Mouse (Mus musculus) stomach, postnatal 0 days (tissue): ENCODE results near the gene Epb41. TPM values are rescaled to one million over a fixed set of nuclear protein-coding genes. Genes with fewer than 3 reads are reported as not detected.

Experiments used
- ATAC-seq: fragments of 200-750 bp; cut with Nextera tagmentation; 2 replicates; pipeline ENCODE4 v1.8.0; 2017; ENCODE audit not compliant: low FRiP score, low TSS enrichment
- DNase-seq: peaks from one replicate; pipeline ENCODE4 v3.0.0-alpha.2; 2016; ENCODE audit warnings: low spot score
- H3K27ac ChIP-seq: fragments of 300-500 bp; sonication (generic); replicated peaks from 2 replicates; pipeline ENCODE4 v1.5.1; 2014; ENCODE audit warnings: mild to moderate bottlenecking, control low read depth
- H3K27me3 ChIP-seq: fragments of 300-500 bp; sonication (generic); 2 replicates; pipeline ENCODE4 v1.6.1; 2014; ENCODE audit warnings: low read length; ENCODE audit not compliant: control insufficient read depth, insufficient read depth
- H3K36me3 ChIP-seq: fragments of 300-500 bp; sonication (generic); 2 replicates; pipeline ENCODE4 v1.6.1; 2014; ENCODE audit warnings: low read length, mixed read lengths; ENCODE audit not compliant: control insufficient read depth, insufficient read depth
- H3K4me1 ChIP-seq: fragments of 300-500 bp; sonication (generic); replicated peaks from 2 replicates; pipeline ENCODE4 v1.6.1; 2014; ENCODE audit warnings: antibody characterized with exemption; ENCODE audit not compliant: control insufficient read depth, insufficient read depth
- H3K4me2 ChIP-seq: fragments of 300-500 bp; sonication (generic); replicated peaks from 2 replicates; pipeline ENCODE4 v1.6.1; 2014; ENCODE audit warnings: low read depth, mild to moderate bottlenecking, control low read depth, moderate library complexity
- H3K4me3 ChIP-seq: fragments of 300-500 bp; sonication (generic); 2 replicates; pipeline ENCODE4 v1.5.1; 2014; ENCODE audit warnings: low read depth, low read length, control low read depth
- H3K9ac ChIP-seq: fragments of 300-500 bp; sonication (generic); 2 replicates; pipeline ENCODE4 v1.6.1; 2014; ENCODE audit warnings: mild to moderate bottlenecking, low read length, control low read depth, mixed read lengths
- H3K9me3 ChIP-seq: fragments of 300-500 bp; sonication (generic); 2 replicates; pipeline ENCODE4 v1.6.1; 2016; ENCODE audit warnings: low read length; ENCODE audit not compliant: control insufficient read depth
- CTCF ChIP-seq: IDR thresholded peaks from 2 replicates; pipeline ENCODE4 v1.5.1; 2016; ENCODE audit warnings: antibody characterized with exemption, low read depth, mild to moderate bottlenecking, moderate library complexity
- EP300 ChIP-seq: optimal IDR thresholded peaks from 2 replicates; pipeline ENCODE3; 2016; ENCODE audit warnings: antibody characterized with exemption
- WGBS: fragments of 180-500 bp; shearing (Covaris S2); extraction: QIAGEN DNeasy Blood & Tissue Kit; methylation state at CpG from one replicate; pipeline ENCODE4 v1.1.7; 2014; 5-methylcytosine and 5-hydroxymethylcytosine counted together
- polyA plus RNA-seq: library from polyadenylated mRNA; unstranded; fragments of >200 nt; fragmentation: Nextera tagmentation; extraction: Ambion mirVana; gene quantifications from 2 replicates; pipeline ENCODE4 v1.2.1, GENCODE M21; 2015

Gene Epb41
- polyA plus RNA-seq, 1 experiment from 2014 or later = 24.3 TPM

- Histone ChIP-seq H3K4me3 (no peak overlapping the region), H3K9me3 (no peaks in the 10 kb centered on the region), H3K9ac (no peak overlapping the region), H3K4me2 (no peak overlapping the region), H3K4me1 (no peaks in the 10 kb centered on the region), H3K27me3 (no peaks in the 10 kb centered on the region), H3K36me3 (no peaks in the 10 kb centered on the region), H3K27ac (no peak overlapping the region)
- TF ChIP-seq CTCF = no peak
- DNase-seq = no peak
- no peak for ATAC-seq
- WGBS = 69% methylated on average over 5 of the region's 5 CpGs
Measured at GRCm38 (mm10) chr4:132093928-132094327, 18.8 kb upstream of the Epb41 start.

GRCm38 (mm10) chr4:132093136-132093535 lies 18.0 kb upstream of the Epb41 start:
- Histone ChIP-seq H3K27me3 (no peaks in the 10 kb centered on the region), H3K4me2 (no peak overlapping the region), H3K36me3 (no peaks in the 10 kb centered on the region), H3K9me3 (no peaks in the 10 kb centered on the region), H3K4me1 (no peaks in the 10 kb centered on the region), H3K9ac (no peak overlapping the region), H3K4me3 (no peak overlapping the region), H3K27ac (no peak overlapping the region)
- TF ChIP-seq CTCF (no peak), EP300 (no peak)
- DNase-seq (no peak), ATAC-seq (no peak)
- 67% methylated on average over 6 of the region's 6 CpGs for WGBS

GRCm38 (mm10) chr4:132088921-132089320 lies 13.8 kb upstream of the Epb41 start:
- WGBS = 13% methylated on average over 7 of the region's 7 CpGs
- no peak overlapping the region for H3K4me3 ChIP-seq
- no peaks in the 10 kb centered on the region for H3K36me3 ChIP-seq
- H3K4me2 ChIP-seq = no peak overlapping the region
- no peaks in the 10 kb centered on the region for H3K9me3 ChIP-seq
- no peak overlapping the region for H3K9ac ChIP-seq
- no peaks in the 10 kb centered on the region for H3K4me1 ChIP-seq
- DNase-seq = peak; percentile 76
- ATAC-seq = peak; percentile 70; the same call in 1 of the 2 replicates
- H3K27me3 ChIP-seq = no peaks in the 10 kb centered on the region
- TF ChIP-seq EP300 (no peak), CTCF (peak; percentile 97)
- no peak overlapping the region for H3K27ac ChIP-seq

GRCm38 (mm10) chr4:132085114-132085513 lies 10.0 kb upstream of the Epb41 start:
- Histone ChIP-seq H3K4me2 (no peak overlapping the region), H3K9ac (no peak overlapping the region), H3K36me3 (no peaks in the 10 kb centered on the region), H3K27me3 (no peaks in the 10 kb centered on the region), H3K27ac (no peak overlapping the region), H3K9me3 (no peaks in the 10 kb centered on the region), H3K4me1 (no peaks in the 10 kb centered on the region), H3K4me3 (no peak overlapping the region)
- DNase-seq (no peak), ATAC-seq (no peak)
- 83% methylated on average over 7 of the region's 7 CpGs for WGBS
- TF ChIP-seq CTCF (no peak), EP300 (no peak)

- TF ChIP-seq CTCF (no peak), EP300 (no peak)
- Histone ChIP-seq H3K27me3 (no peaks in the 10 kb centered on the region), H3K9me3 (no peaks in the 10 kb centered on the region), H3K4me2 (no peak overlapping the region), H3K36me3 (no peaks in the 10 kb centered on the region), H3K9ac (no peak overlapping the region), H3K4me1 (no peaks in the 10 kb centered on the region), H3K4me3 (no peak overlapping the region), H3K27ac (no peak overlapping the region)
- no peak for DNase-seq
- ATAC-seq = no peak
- 53% methylated on average over 4 of the region's 4 CpGs for WGBS
Measured at GRCm38 (mm10) chr4:132080492-132080983, 5.4 kb upstream of the Epb41 start.

- no peaks in the 10 kb centered on the region for H3K9me3 ChIP-seq
- H3K9ac ChIP-seq = no peak overlapping the region
- no peak overlapping the region for H3K4me2 ChIP-seq
- peak; percentile 78 for DNase-seq
- ATAC-seq = no peak
- H3K27ac ChIP-seq = no peak overlapping the region
- 11% methylated on average over 19 of the region's 19 CpGs for WGBS
- peak; percentile 92 for TF ChIP-seq CTCF
- TF ChIP-seq EP300 = no peak
- H3K36me3 ChIP-seq = no peaks in the 10 kb centered on the region
- H3K4me1 ChIP-seq = no peaks in the 10 kb centered on the region
- no peak overlapping the region for H3K4me3 ChIP-seq
- no peaks in the 10 kb centered on the region for H3K27me3 ChIP-seq
Measured at GRCm38 (mm10) chr4:132079555-132080275, 4.6 kb upstream of the Epb41 start.
